Mouse (Mus musculus) neural tube, embryonic 15.5 days (tissue): ENCODE results near the gene Ssxa1. TPM values are rescaled to one million over a fixed set of nuclear protein-coding genes. Genes with fewer than 3 reads are reported as not detected.
"Not testable (repeated sequence)": the region's sequence is repeated elsewhere in the genome, so short reads cannot be mapped to it uniquely, and the experiment has no call there.

Experiments
- ATAC-seq: fragments of 200-750 bp; cut with Nextera tagmentation; 2 replicates; pipeline ENCODE4 v1.8.0; 2017; ENCODE audit warnings: mild to moderate bottlenecking, moderate TSS enrichment, moderate library complexity; ENCODE audit not compliant: low FRiP score
- H3K27ac ChIP-seq: fragments of 300-500 bp; sonication (generic); replicated peaks from 2 replicates; pipeline ENCODE4 v1.5.1; 2015; ENCODE audit warnings: mild to moderate bottlenecking, inconsistent platforms
- H3K27me3 ChIP-seq: fragments of 300-500 bp; sonication (generic); replicated peaks from 2 replicates; pipeline ENCODE4 v1.6.1; 2015; ENCODE audit warnings: inconsistent platforms
- H3K36me3 ChIP-seq: fragments of 300-500 bp; sonication (generic); 2 replicates; pipeline ENCODE4 v1.6.1; 2015; ENCODE audit warnings: inconsistent platforms
- H3K4me1 ChIP-seq: fragments of 300-500 bp; sonication (generic); 2 replicates; pipeline ENCODE4 v1.6.1; 2015; ENCODE audit warnings: inconsistent platforms
- H3K4me2 ChIP-seq: fragments of 300-500 bp; sonication (generic); 2 replicates; pipeline ENCODE4 v1.6.1; 2015; ENCODE audit warnings: inconsistent platforms, mild to moderate bottlenecking, moderate library complexity
- H3K4me3 ChIP-seq: fragments of 300-500 bp; sonication (generic); replicated peaks from 2 replicates; pipeline ENCODE4 v1.5.1; 2015; ENCODE audit warnings: mild to moderate bottlenecking, inconsistent platforms
- H3K9ac ChIP-seq: fragments of 300-500 bp; sonication (generic); replicated peaks from 2 replicates; pipeline ENCODE4 v1.6.1; 2015; ENCODE audit warnings: mild to moderate bottlenecking, inconsistent platforms
- H3K9me3 ChIP-seq: fragments of 300-500 bp; sonication (generic); replicated peaks from 2 replicates; pipeline ENCODE4 v1.6.1; 2016; ENCODE audit warnings: inconsistent platforms
- WGBS: fragments of 180-500 bp; shearing (Covaris S2); methylation state at CpG from one replicate; pipeline ENCODE4 v1.1.7; 2015; ENCODE audit warnings: mixed read lengths; 5-methylcytosine and 5-hydroxymethylcytosine counted together
- polyA plus RNA-seq: library from polyadenylated mRNA; unstranded; fragments of >200 nt; fragmentation: Nextera tagmentation; extraction: Ambion mirVana; gene quantifications from 2 replicates; pipeline ENCODE4 v1.2.1, GENCODE M21; 2015

Gene Ssxa1
- polyA plus RNA-seq = not detected in 2 replicates

- Histone ChIP-seq H3K4me1 (no peaks in the 10 kb centered on the region), H3K27me3 (no peaks in the 10 kb centered on the region), H3K27ac (no peak within 1 kb of the TSS), H3K36me3 (no peaks in the 10 kb centered on the region), H3K4me2 (no peak within 1 kb of the TSS), H3K9me3 (no peaks in the 10 kb centered on the region), H3K9ac (no peak within 1 kb of the TSS), H3K4me3 (no peak within 1 kb of the TSS)
- WGBS = 88% methylated on average over 4 of the region's 4 CpGs
- ATAC-seq = no peak
These were observed at the start of gene Ssxa1 for GRCm38 (mm10) chrX:21115520-21115919. Gene Ssxa1 (plus strand): TSS chrX:21115820.

- no peak within 1 kb of the TSS for H3K4me2 ChIP-seq
- H3K27ac ChIP-seq = no peak within 1 kb of the TSS
- H3K9me3 ChIP-seq = no peaks in the 10 kb centered on the region
- no peak for ATAC-seq
- H3K4me1 ChIP-seq = no peaks in the 10 kb centered on the region
- no peaks in the 10 kb centered on the region for H3K36me3 ChIP-seq
- no peak within 1 kb of the TSS for H3K9ac ChIP-seq
- no peaks in the 10 kb centered on the region for H3K27me3 ChIP-seq
- no peak within 1 kb of the TSS for H3K4me3 ChIP-seq
These were observed 47.5 kb upstream of the Ssxa1 start, which contains the start of gene Spaca5 for GRCm38 (mm10) chrX:21068106-21068505. Gene Spaca5 (plus strand): TSS chrX:21068406.

- ATAC-seq = peak; percentile 62
- peak overlapping the region; percentile 46 for H3K4me3 ChIP-seq
These were observed 27.0 kb upstream of the Ssxa1 start for GRCm38 (mm10) chrX:21088645-21088982.

GRCm38 (mm10) chrX:21088983-21089866 lies 26.4 kb upstream of the Ssxa1 start, which contains the start of gene Zfp300:
Gene Zfp300 (minus strand): TSS chrX:21089527.
- H3K4me2 ChIP-seq = peak within 1 kb of the TSS; percentile 58
- peak; percentile 95 for ATAC-seq
- H3K9me3 ChIP-seq = no peaks in the 10 kb centered on the region
- 21% methylated on average over 27 of the region's 27 CpGs for WGBS
- H3K27me3 ChIP-seq = no peaks in the 10 kb centered on the region
- no peaks in the 10 kb centered on the region for H3K36me3 ChIP-seq
- H3K4me3 ChIP-seq = peak within 1 kb of the TSS; percentile 46
- H3K9ac ChIP-seq = peak within 1 kb of the TSS; percentile 53
- no peaks in the 10 kb centered on the region for H3K4me1 ChIP-seq
- peak within 1 kb of the TSS; percentile 90 for H3K27ac ChIP-seq

More at GRCm38 (mm10) chrX:21088645-21088982, 27.0 kb upstream of the Ssxa1 start:
- no peaks in the 10 kb centered on the region for H3K9me3 ChIP-seq
- H3K27ac ChIP-seq = peak overlapping the region; percentile 90
- 42% methylated on average over 6 of the region's 6 CpGs for WGBS
- H3K4me1 ChIP-seq = no peaks in the 10 kb centered on the region
- no peaks in the 10 kb centered on the region for H3K27me3 ChIP-seq
- H3K4me2 ChIP-seq = peak overlapping the region; percentile 58
- H3K9ac ChIP-seq = peak overlapping the region; percentile 53
- peaks cover 2% of the 10 kb centered on the region for H3K36me3 ChIP-seq

- 50% methylated on average over 7 of the region's 7 CpGs for WGBS
- H3K9me3 ChIP-seq = no peaks in the 10 kb centered on the region
- peak; percentile 54; the same call in 1 of the 2 replicates for ATAC-seq
- peak overlapping the region; percentile 53; the same call in 1 of the 2 replicates for H3K9ac ChIP-seq
- no peaks in the 10 kb centered on the region for H3K27me3 ChIP-seq
- H3K27ac ChIP-seq = peak overlapping the region; percentile 90
- H3K4me1 ChIP-seq = no peaks in the 10 kb centered on the region
- H3K36me3 ChIP-seq = no peaks in the 10 kb centered on the region
- peak overlapping the region; percentile 46 for H3K4me3 ChIP-seq
- H3K4me2 ChIP-seq = peak overlapping the region; percentile 58
These were observed 25.8 kb upstream of the Ssxa1 start for GRCm38 (mm10) chrX:21089867-21090239.

GRCm38 (mm10) chrX:21146675-21147074 lies 31.1 kb downstream of the Ssxa1 start:
- H3K4me3 ChIP-seq, H3K36me3 ChIP-seq, H3K4me2 ChIP-seq, ATAC-seq, H3K27me3 ChIP-seq, H3K9ac ChIP-seq, H3K9me3 ChIP-seq, H3K4me1 ChIP-seq, H3K27ac ChIP-seq: not testable (repeated sequence)
- 92% methylated on average over 25 of the region's 25 CpGs for WGBS

Other genes starting within 250 kb of the Ssxa1 start
- 5.8 and 8.2 TPM in 2 replicates for gene Timp1, start 245.7 kb upstream of the Ssxa1 start, polyA plus RNA-seq
- gene Syn1, start 194.8 kb upstream of the Ssxa1 start, polyA plus RNA-seq = 85.6 and 96.9 TPM in 2 replicates
- 5.5 and 5.6 TPM in 2 replicates for gene Cfp, start 184.3 kb upstream of the Ssxa1 start, polyA plus RNA-seq
- gene Elk1, start 165.2 kb upstream of the Ssxa1 start, polyA plus RNA-seq = 16.5 and 16.6 TPM in 2 replicates
- gene Uxt, start 153.8 kb upstream of the Ssxa1 start, polyA plus RNA-seq = 32.0 and 33.0 TPM in 2 replicates
- 6.9 and 7.2 TPM in 2 replicates for gene Zfp182, start 53.5 kb upstream of the Ssxa1 start, polyA plus RNA-seq
- gene Spaca5, start 47.4 kb upstream of the Ssxa1 start, polyA plus RNA-seq = not detected in 2 replicates
- 4.0 and 4.8 TPM in 2 replicates for gene Zfp300, start 26.3 kb upstream of the Ssxa1 start, polyA plus RNA-seq
- not detected in 2 replicates for gene Gm21876, start 59.8 kb downstream of the Ssxa1 start, polyA plus RNA-seq